Mouse (Mus musculus): ENCODE results near the gene 1700074P13Rik. TPM values are rescaled to one million over a fixed set of nuclear protein-coding genes. Genes with fewer than 3 reads are reported as not detected.

1700074P13Rik gene
- not detected for total RNA-seq (2023)

DNA sequence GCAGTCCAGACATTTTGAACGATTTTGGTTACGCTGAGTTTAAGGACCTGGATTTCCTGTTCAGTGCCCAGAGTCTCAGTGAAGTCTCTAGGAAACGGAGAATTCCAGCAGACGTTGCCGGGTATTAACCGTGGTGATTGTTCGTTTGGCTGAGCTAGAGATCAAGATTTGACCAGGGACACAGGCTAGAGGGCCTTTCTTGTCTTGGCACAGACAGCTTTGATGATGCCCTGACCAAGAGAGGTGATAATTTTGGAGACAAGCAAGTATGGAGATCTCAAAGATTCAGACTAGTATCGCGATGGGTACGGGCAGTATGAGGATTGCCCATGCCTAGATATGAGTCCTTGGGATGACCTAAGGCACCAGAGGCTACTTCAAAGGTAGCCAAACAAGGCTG is at the start of gene 1700074P13Rik:
TSS of gene 1700074P13Rik (minus strand) at position 101 of the 400 bp plus-strand sequence.

GRCm38 (mm10) chr6:40964454-40964853 is 24.1 kb upstream of the 1700074P13Rik start, which contains the start of gene 1810009J06Rik:
1810009J06Rik (plus strand) TSS chr6:40964754.

DNA sequence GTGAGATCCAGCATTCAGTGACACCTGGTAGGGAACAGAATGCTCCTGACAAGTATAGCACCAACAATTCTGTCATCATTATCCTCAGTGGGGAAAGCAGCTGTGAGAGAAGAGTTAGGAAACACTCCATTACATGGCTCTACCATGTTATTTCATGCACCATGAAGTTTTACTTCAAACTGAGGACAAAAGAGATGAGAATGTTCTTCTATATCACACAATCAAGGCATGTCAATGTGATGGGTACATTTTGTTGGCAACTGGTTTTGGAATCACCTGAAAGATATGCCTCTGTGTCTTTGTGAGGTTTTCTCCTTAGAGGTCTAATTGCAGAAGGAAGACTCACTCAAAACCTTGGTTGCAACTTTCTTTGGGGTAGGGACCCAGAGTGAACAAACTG is 11.4 kb upstream of the 1700074P13Rik start, which contains the start of gene Gm4744:
TSS of gene Gm4744 (minus strand) at position 101 of the 400 bp plus-strand sequence.

GRCm38 (mm10) chr6:40900287-40900686 is 40.1 kb downstream of the 1700074P13Rik start, which contains the start of gene Prss58:
Prss58 (minus strand) TSS chr6:40900387.

DNA sequence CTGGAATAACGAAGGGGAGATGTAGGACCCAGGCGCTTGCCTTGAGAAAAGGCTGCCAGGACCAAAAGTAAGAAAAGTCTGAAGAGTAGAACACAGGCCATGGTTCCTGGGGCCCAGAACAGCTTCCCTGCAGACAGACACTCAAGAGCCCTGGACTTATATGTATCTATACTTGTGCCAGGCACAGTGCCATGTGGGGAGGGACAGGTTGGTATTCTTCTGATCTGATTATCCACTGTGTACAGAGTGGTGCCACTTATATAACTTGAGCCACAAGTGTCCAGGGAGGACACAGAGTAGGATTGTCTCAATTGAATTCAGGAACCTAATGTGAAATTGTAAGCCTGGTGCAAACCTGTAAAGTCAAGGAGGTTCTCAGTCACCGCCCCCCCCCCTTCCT is 53.0 kb downstream of the 1700074P13Rik start, which contains the start of gene Moxd2:
TSS of gene Moxd2 (minus strand) at position 101 of the 400 bp plus-strand sequence.

Other genes starting within 250 kb of the 1700074P13Rik start
- gene Moxd2, start 53.1 kb downstream of the 1700074P13Rik start, total RNA-seq (2023), result not detected
- gene Prss58, start 40.2 kb downstream of the 1700074P13Rik start, total RNA-seq (2023), result not detected
- not detected for gene Gm4744, start 11.3 kb upstream of the 1700074P13Rik start, total RNA-seq (2023)
- gene 1810009J06Rik, start 24.2 kb upstream of the 1700074P13Rik start, total RNA-seq (2023), result not detected
- not detected for gene Gm2663, start 58.9 kb upstream of the 1700074P13Rik start, total RNA-seq (2023)
- gene 2210010C04Rik, start 95.0 kb upstream of the 1700074P13Rik start, total RNA-seq (2023), result 5.6 TPM

All from CD8-positive naive resting alpha-beta T cell, adult 57 days (primary cell).